Mouse (Mus musculus): ENCODE results near the gene Hectd4.
"Not testable (repeated sequence)": the region's sequence is repeated elsewhere in the genome, so short reads cannot be mapped to it uniquely, and the experiment has no call there.

Hectd4 gene

GRCm38 (mm10) chr5:121206540-121206939 is 13.5 kb upstream of the Hectd4 start:
- no peak for DNase-seq (ENCODE audit: low spot score)

- no peak for DNase-seq (ENCODE audit: low spot score)
Measured at GRCm38 (mm10) chr5:121206984-121207383, 13.0 kb upstream of the Hectd4 start.

DNA sequence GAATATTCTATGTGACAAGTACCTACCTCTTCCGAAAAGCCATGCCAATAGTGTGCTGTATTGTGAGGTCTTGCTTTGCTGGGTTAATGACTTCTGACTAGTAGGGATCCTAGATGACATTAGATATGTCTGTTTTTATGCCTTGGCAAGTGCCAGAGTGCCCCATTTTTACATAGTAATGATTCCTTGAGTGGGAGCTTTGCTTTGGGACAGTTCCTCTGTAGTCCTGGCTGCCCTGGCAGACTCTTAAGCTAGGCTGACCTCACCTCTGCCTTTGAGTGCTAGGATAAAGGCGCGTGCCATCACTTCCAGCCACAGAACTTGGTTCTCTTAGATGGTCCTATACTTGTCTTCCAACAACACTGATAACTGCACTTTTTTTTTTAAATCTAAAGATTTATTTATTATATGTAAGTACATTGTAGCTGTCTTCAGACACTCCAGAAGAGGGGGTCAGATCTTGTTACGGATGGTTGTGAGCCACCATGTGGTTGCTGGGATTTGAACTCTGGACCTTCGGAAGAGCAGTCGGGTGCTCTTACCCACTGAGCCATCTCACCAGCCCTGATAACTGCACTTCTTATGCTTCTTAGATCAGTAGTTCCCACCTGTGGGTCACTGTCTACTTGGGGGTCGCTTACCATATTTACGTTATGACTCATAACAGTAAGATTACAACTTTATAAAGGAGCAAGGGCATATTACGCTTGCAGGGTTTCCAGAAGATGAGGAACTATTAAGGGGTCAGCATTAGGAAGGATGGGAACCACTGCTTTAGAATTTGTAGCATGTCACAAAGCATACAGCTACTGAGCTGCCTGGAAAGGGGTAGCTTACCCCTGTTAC is 10.0 kb upstream of the Hectd4 start:
- no peak for DNase-seq (ENCODE audit: low spot score)

GRCm38 (mm10) chr5:121210601-121210924 is 9.5 kb upstream of the Hectd4 start:
- no peak for DNase-seq (ENCODE audit: low spot score)

GRCm38 (mm10) chr5:121212108-121212507 is 7.9 kb upstream of the Hectd4 start:
- no peak for DNase-seq (ENCODE audit: low spot score)

DNA sequence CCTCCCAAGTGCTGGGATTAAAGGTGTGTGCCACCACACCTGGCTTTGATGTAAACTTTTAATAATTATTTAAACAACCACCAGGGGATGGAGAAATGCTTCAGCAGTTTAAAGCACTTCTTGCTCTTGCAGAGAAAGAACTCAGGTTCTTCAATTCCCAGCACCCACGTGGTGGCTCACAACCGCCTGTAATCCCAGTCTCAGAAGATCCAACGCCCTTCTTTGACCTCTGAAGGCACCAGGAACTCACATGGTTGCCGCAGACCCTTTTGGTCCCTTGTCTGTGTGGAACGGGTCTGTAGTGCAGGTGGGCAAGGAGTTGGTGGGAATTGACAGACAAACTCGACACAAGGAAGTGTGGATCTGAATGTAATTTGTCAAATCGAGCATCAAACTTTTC is 5.3 kb upstream of the Hectd4 start:
- no peak for DNase-seq (ENCODE audit: low spot score)

GRCm38 (mm10) chr5:121215380-121216125 is 4.5 kb upstream of the Hectd4 start:
- DNase-seq (ENCODE audit: low spot score), result peak; percentile 82

DNA sequence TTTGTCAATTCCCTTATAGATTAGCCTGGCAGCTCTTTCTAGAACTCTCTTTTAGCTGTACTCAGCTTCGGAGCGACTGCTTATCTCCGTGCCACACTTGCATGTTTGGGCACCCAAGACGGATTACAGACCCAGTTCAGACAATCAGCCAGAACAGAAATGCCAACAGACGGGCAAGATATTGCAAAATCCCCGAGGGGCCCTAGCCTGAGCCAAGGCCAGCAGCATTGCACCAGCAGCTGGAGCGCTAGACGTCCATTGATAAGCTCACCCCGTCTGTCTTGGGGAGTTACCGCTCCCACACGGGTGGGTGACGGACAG is 3.9 kb upstream of the Hectd4 start:
- DNase-seq (ENCODE audit: low spot score), result no peak

DNA sequence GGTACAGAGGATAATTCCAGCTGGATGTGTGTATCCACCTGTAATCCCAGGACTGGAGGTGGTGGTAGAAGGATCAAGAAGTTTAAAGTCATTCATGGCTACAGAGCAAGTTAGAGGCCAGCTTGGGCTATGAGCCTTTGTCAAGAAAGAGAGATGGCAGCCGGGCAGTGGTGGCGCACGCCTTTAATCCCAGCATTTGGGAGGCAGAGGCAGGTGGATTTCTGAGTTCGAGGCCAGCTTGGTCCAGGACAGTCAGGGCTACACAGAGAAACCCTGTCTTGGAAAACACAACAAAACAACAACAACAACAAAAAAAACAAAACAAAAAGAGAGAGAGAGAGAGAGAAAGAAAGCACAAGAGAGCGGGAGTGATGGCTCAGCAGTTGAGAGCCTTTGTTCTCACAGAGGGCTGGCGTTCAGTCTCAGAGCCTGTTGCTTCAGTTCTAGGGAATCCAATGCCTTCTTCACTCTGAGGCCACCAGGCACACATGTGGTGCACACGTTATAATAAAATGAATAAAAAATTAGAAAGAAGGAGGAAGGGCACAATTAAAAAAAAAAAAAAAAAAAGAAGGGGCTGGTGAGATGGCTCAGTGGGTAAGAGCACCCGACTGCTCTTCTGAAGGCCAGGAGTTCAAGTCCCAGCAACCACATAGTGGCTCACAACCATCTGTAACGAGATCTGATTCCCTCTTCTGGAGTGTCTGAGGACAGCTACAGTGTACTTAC is 3.3 kb upstream of the Hectd4 start:
- not testable (repeated sequence) for DNase-seq (ENCODE audit: low spot score)

- no peak for DNase-seq (ENCODE audit: low spot score)
Measured at GRCm38 (mm10) chr5:121217313-121217634, 2.7 kb upstream of the Hectd4 start.

DNA sequence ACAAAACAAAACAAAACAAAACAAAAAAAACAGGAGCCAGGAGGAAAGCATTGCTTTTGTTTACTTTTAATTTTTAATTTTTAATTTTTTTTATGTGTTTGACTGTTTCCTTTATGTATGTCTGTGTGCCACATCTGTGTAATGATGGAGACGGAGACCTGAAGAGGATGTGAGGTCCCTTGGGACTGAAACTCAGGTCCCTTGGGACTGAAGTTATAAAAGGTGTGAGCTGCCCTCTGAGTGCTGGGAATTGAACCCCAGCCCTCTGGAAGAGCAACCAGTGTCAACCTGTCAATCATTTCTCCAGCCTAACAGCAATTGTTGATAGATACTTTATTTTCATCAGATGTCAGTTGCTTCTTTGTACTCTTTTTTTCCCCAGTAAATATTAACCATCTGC is 829 bp upstream of the Hectd4 start:
- DNase-seq (ENCODE audit: low spot score), result no peak

DNA sequence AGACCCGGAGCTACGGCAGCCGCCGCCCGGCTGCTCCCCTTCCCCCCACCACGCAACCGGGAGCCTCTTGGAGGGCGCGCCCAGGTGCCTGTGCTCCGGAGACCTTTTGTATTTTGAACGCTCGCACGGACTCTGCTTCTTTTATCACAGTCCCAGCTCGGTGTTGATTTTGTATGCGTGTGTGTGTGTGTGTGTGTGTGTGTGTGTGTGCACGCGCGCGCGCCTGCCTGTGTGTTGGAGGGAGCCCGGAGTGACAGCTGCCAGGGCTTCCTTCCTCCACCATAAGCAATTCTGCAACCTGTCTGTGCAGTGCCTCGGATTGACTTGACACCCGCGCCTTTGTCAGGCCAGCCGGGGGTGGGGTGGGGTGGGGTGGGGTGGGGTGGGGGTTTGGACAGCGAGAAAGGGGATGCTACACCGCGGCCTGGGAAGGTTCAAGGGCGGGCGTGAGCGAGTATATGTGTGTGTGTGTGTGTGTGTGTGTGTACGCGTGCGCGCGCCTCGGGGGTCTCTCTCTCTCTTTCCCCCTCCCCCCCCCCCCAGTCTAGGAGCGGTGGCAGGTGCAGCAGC is 798 bp downstream of the Hectd4 start:
- peak; percentile 51 for DNase-seq (ENCODE audit: low spot score)

GRCm38 (mm10) chr5:121221328-121221850 is 1.4 kb downstream of the Hectd4 start:
- DNase-seq (ENCODE audit: low spot score), result no peak

GRCm38 (mm10) chr5:121224020-121224419 is 4.0 kb downstream of the Hectd4 start:
- DNase-seq (ENCODE audit: low spot score), result not testable (repeated sequence)

- no peak for DNase-seq (ENCODE audit: low spot score)
Measured at GRCm38 (mm10) chr5:121224856-121225255, 4.8 kb downstream of the Hectd4 start.

GRCm38 (mm10) chr5:121225854-121226253 is 5.8 kb downstream of the Hectd4 start:
- DNase-seq (ENCODE audit: low spot score), result no peak

GRCm38 (mm10) chr5:121226406-121226805 is 6.4 kb downstream of the Hectd4 start:
- DNase-seq (ENCODE audit: low spot score), result no peak

DNA sequence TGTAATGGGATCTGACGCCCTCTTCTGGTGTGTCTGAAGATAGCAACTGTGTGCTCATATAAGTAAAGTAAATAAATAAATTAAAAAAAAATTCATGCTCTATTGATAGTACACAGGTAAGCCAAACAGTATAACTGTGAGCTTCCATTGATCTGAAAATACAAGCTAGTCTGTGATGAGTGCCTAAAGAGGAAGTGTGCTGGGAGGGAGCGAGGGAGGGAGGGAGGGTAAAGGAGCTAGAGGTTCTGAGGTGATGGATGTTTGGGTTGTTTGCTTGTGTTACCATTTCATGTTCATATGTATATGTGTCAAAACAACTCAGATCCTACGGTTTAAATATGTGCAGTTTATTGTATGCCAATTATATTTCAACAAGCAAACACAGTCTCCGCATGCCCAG is 6.8 kb downstream of the Hectd4 start:
- no peak for DNase-seq (ENCODE audit: low spot score)

- not testable (repeated sequence) for DNase-seq (ENCODE audit: low spot score)
Measured at GRCm38 (mm10) chr5:121227330-121227729, 7.3 kb downstream of the Hectd4 start.

GRCm38 (mm10) chr5:121229182-121229581 is 9.2 kb downstream of the Hectd4 start:
- no peak for DNase-seq (ENCODE audit: low spot score)

GRCm38 (mm10) chr5:121230811-121231210 is 10.8 kb downstream of the Hectd4 start:
- no peak for DNase-seq (ENCODE audit: low spot score)

- DNase-seq (ENCODE audit: low spot score), result no peak
Measured at GRCm38 (mm10) chr5:121232789-121233188, 12.8 kb downstream of the Hectd4 start.
